Mouse (Mus musculus) liver, embryonic 16.5 days (tissue): ENCODE measurements around the gene Cemip2. TPM values are rescaled to one million over a fixed set of nuclear protein-coding genes. Genes with fewer than 3 reads are reported as not detected.

Experiments used
- ATAC-seq: fragments of 200-750 bp; cut with Nextera tagmentation; 2 replicates; pipeline ENCODE4 v1.8.0; 2017; ENCODE audit warnings: low read depth, mild to moderate bottlenecking, moderate number of reproducible peaks, moderate library complexity
- H3K27ac ChIP-seq: fragments of 300-500 bp; sonication (generic); 2 replicates; pipeline ENCODE4 v1.5.1; 2014; ENCODE audit warnings: mild to moderate bottlenecking, low read length
- H3K27me3 ChIP-seq: fragments of 300-500 bp; sonication (generic); 2 replicates; pipeline ENCODE4 v1.6.1; 2014; ENCODE audit warnings: low read depth, low read length, mixed read lengths; ENCODE audit not compliant: control insufficient read depth, insufficient read depth
- H3K36me3 ChIP-seq: fragments of 300-500 bp; sonication (generic); 2 replicates; pipeline ENCODE4 v1.6.1; 2014; ENCODE audit warnings: mild to moderate bottlenecking; ENCODE audit not compliant: control insufficient read depth, insufficient read depth
- H3K4me1 ChIP-seq: fragments of 300-500 bp; sonication (generic); 2 replicates; pipeline ENCODE4 v1.6.1; 2014; ENCODE audit warnings: low read depth, low read length, mixed read lengths; ENCODE audit not compliant: control insufficient read depth
- H3K4me2 ChIP-seq: fragments of 300-500 bp; sonication (generic); 2 replicates; pipeline ENCODE4 v1.6.1; 2014; ENCODE audit warnings: low read depth, low read length, mixed read lengths
- H3K4me3 ChIP-seq: fragments of 300-500 bp; sonication (generic); 2 replicates; pipeline ENCODE4 v1.5.1; 2014; ENCODE audit warnings: low read depth, mild to moderate bottlenecking, low read length
- H3K9ac ChIP-seq: fragments of 300-500 bp; sonication (generic); 2 replicates; pipeline ENCODE4 v1.6.1; 2014; ENCODE audit warnings: low read depth, low read length
- H3K9me3 ChIP-seq: fragments of 300-500 bp; sonication (generic); replicated peaks from 2 replicates; pipeline ENCODE4 v1.6.1; 2016; ENCODE audit warnings: low read length; ENCODE audit not compliant: control insufficient read depth
- WGBS: fragments of 180-500 bp; shearing (Covaris S2); extraction: QIAGEN DNeasy Blood & Tissue Kit; methylation state at CpG from one replicate; pipeline ENCODE4 v1.1.7; 2014; ENCODE audit not compliant: insufficient replicate concordance; 5-methylcytosine and 5-hydroxymethylcytosine counted together
- polyA plus RNA-seq: library from polyadenylated mRNA; unstranded; fragments of >200 nt; fragmentation: Nextera tagmentation; extraction: Ambion mirVana; gene quantifications from 2 replicates; pipeline ENCODE4 v1.2.1, GENCODE M21; 2015

Cemip2 gene
- polyA plus RNA-seq: 8.0 and 8.7 TPM in 2 replicates

- H3K27ac ChIP-seq: peak within 1 kb of the TSS; percentile 53
These were observed at the start of gene Cemip2 for GRCm38 (mm10) chr19:21778147-21778917. Gene Cemip2 (plus strand): TSS chr19:21778342.

GRCm38 (mm10) chr19:21728342-21728741, 49.8 kb upstream of the Cemip2 start:
- H3K36me3 ChIP-seq: no peaks in the 10 kb centered on the region
- no peak overlapping the region for H3K9ac ChIP-seq
- no peak overlapping the region for H3K27ac ChIP-seq
- 75% methylated on average over 6 of the region's 6 CpGs for WGBS
- H3K4me2 ChIP-seq: no peak overlapping the region
- no peaks in the 10 kb centered on the region for H3K4me1 ChIP-seq
- no peaks in the 10 kb centered on the region for H3K27me3 ChIP-seq
- ATAC-seq: no peak
- no peaks in the 10 kb centered on the region for H3K9me3 ChIP-seq
- H3K4me3 ChIP-seq: no peak overlapping the region

More at GRCm38 (mm10) chr19:21778147-21778917, at the start of gene Cemip2:
- WGBS: under 1% methylated on average over 73 of the region's 75 CpGs
- H3K4me3 ChIP-seq: peak within 1 kb of the TSS; percentile 73
- 0 out of 2 replicates have a peak, but pooled peaks cover 2% of the 10 kb centered on the region for H3K27me3 ChIP-seq
- ATAC-seq: peak; percentile 97
- peak within 1 kb of the TSS; percentile 74 for H3K9ac ChIP-seq
- peak within 1 kb of the TSS; percentile 89 for H3K4me2 ChIP-seq
- H3K9me3 ChIP-seq: no peaks in the 10 kb centered on the region
- peaks cover 17% of the 10 kb centered on the region for H3K4me1 ChIP-seq
- no peaks in the 10 kb centered on the region for H3K36me3 ChIP-seq

GRCm38 (mm10) chr19:21731887-21732286, 46.3 kb upstream of the Cemip2 start:
- no peak for ATAC-seq
- Histone ChIP-seq H3K4me3 (no peak overlapping the region), H3K4me1 (no peaks in the 10 kb centered on the region), H3K27ac (no peak overlapping the region), H3K9ac (no peak overlapping the region), H3K36me3 (no peaks in the 10 kb centered on the region), H3K4me2 (no peak overlapping the region), H3K27me3 (no peaks in the 10 kb centered on the region), H3K9me3 (no peaks in the 10 kb centered on the region)
- WGBS: 70% methylated on average over 5 of the region's 5 CpGs

GRCm38 (mm10) chr19:21733176-21733575, 45.0 kb upstream of the Cemip2 start:
- WGBS: 77% methylated on average over 2 of the region's 2 CpGs
- no peaks in the 10 kb centered on the region for H3K27me3 ChIP-seq
- no peak for ATAC-seq
- no peak overlapping the region for H3K4me3 ChIP-seq
- H3K36me3 ChIP-seq: no peaks in the 10 kb centered on the region
- H3K27ac ChIP-seq: no peak overlapping the region
- H3K4me2 ChIP-seq: no peak overlapping the region
- H3K9ac ChIP-seq: no peak overlapping the region
- H3K9me3 ChIP-seq: no peaks in the 10 kb centered on the region
- no peaks in the 10 kb centered on the region for H3K4me1 ChIP-seq

- Histone ChIP-seq H3K4me3 (no peak overlapping the region), H3K9me3 (no peaks in the 10 kb centered on the region), H3K4me2 (no peak overlapping the region), H3K27me3 (no peaks in the 10 kb centered on the region), H3K36me3 (no peaks in the 10 kb centered on the region), H3K4me1 (no peaks in the 10 kb centered on the region), H3K9ac (no peak overlapping the region), H3K27ac (no peak overlapping the region)
- no peak for ATAC-seq
- 36% methylated on average over 5 of the region's 5 CpGs for WGBS
These were observed 44.0 kb upstream of the Cemip2 start for GRCm38 (mm10) chr19:21734112-21734511.

GRCm38 (mm10) chr19:21737446-21737845, 40.7 kb upstream of the Cemip2 start:
- ATAC-seq: peak; percentile 63
- no peaks in the 10 kb centered on the region for H3K27me3 ChIP-seq
- WGBS: 6% methylated on average over 18 of the region's 18 CpGs
- no peaks in the 10 kb centered on the region for H3K9me3 ChIP-seq
- H3K4me3 ChIP-seq: no peak overlapping the region; the same call in 1 of the 2 replicates
- peak overlapping the region; percentile 39 for H3K4me2 ChIP-seq
- H3K36me3 ChIP-seq: no peaks in the 10 kb centered on the region
- no peaks in the 10 kb centered on the region for H3K4me1 ChIP-seq
- no peak overlapping the region for H3K9ac ChIP-seq
- H3K27ac ChIP-seq: peak overlapping the region; percentile 30; the same call in 1 of the 2 replicates

- Histone ChIP-seq H3K9ac (no peak overlapping the region), H3K27ac (no peak overlapping the region), H3K4me3 (no peak overlapping the region; the same call in 1 of the 2 replicates)
These were observed 40.1 kb upstream of the Cemip2 start for GRCm38 (mm10) chr19:21737881-21738590.

GRCm38 (mm10) chr19:21738591-21739280, 39.4 kb upstream of the Cemip2 start:
- no peak overlapping the region for H3K4me3 ChIP-seq
- no peaks in the 10 kb centered on the region for H3K4me1 ChIP-seq
- 71% methylated on average over 18 of the region's 18 CpGs for WGBS
- H3K27me3 ChIP-seq: no peaks in the 10 kb centered on the region
- no peak overlapping the region for H3K4me2 ChIP-seq
- no peak for ATAC-seq
- H3K27ac ChIP-seq: no peak overlapping the region
- no peaks in the 10 kb centered on the region for H3K36me3 ChIP-seq
- no peak overlapping the region for H3K9ac ChIP-seq
- H3K9me3 ChIP-seq: no peaks in the 10 kb centered on the region

More at GRCm38 (mm10) chr19:21737881-21738590, 40.1 kb upstream of the Cemip2 start:
- Histone ChIP-seq H3K36me3 (no peaks in the 10 kb centered on the region), H3K9me3 (no peaks in the 10 kb centered on the region), H3K4me1 (no peaks in the 10 kb centered on the region), H3K4me2 (peak overlapping the region; percentile 39), H3K27me3 (no peaks in the 10 kb centered on the region)
- WGBS: 29% methylated on average over 17 of the region's 17 CpGs
- ATAC-seq: peak; percentile 45
